Mouse (Mus musculus) cerebellum, adult 18-20 months (tissue): ENCODE results near the gene Etv6.

Source experiments
- DNase-seq, 2 experiments: peaks; one replicate each; pipeline ENCODE4 v3.0.0; 2021

Gene Etv6

GRCm38 (mm10) chr6:134144231-134145130 lies 109.0 kb downstream of the Etv6 start:
- no peak for DNase-seq

GRCm38 (mm10) chr6:134147596-134148442 lies 112.3 kb downstream of the Etv6 start:
- peak; percentile 54 to 58 for DNase-seq

- DNase-seq: no peak
Observed at GRCm38 (mm10) chr6:134148443-134148942, 113.0 kb downstream of the Etv6 start.

GRCm38 (mm10) chr6:134149606-134150005 lies 114.1 kb downstream of the Etv6 start:
- no peak for DNase-seq

- DNase-seq: no peak
Observed at GRCm38 (mm10) chr6:134151022-134151680, 115.7 kb downstream of the Etv6 start.

GRCm38 (mm10) chr6:134151853-134152505 lies 116.5 kb downstream of the Etv6 start:
- DNase-seq: no peak

- no peak for DNase-seq
Observed at GRCm38 (mm10) chr6:134152539-134152938, 117.0 kb downstream of the Etv6 start.

GRCm38 (mm10) chr6:134154746-134155145 lies 119.2 kb downstream of the Etv6 start:
- DNase-seq: no peak

GRCm38 (mm10) chr6:134155900-134156623 lies 120.6 kb downstream of the Etv6 start:
- DNase-seq: no peak

- DNase-seq: no peak
Observed at GRCm38 (mm10) chr6:134157533-134158115, 122.1 kb downstream of the Etv6 start.

- no peak for DNase-seq
Observed at GRCm38 (mm10) chr6:134158201-134158600, 122.7 kb downstream of the Etv6 start.

- no peak for DNase-seq
Observed at GRCm38 (mm10) chr6:134159672-134160071, 124.2 kb downstream of the Etv6 start.

- DNase-seq: no peak
Observed at GRCm38 (mm10) chr6:134161040-134161439, 125.5 kb downstream of the Etv6 start.

GRCm38 (mm10) chr6:134163346-134163745 lies 127.8 kb downstream of the Etv6 start:
- DNase-seq: no peak

GRCm38 (mm10) chr6:134164356-134164755 lies 128.9 kb downstream of the Etv6 start:
- DNase-seq: no peak

- DNase-seq: no peak
Observed at GRCm38 (mm10) chr6:134165012-134165411, 129.5 kb downstream of the Etv6 start.

- DNase-seq: no peak
Observed at GRCm38 (mm10) chr6:134167963-134168362, 132.5 kb downstream of the Etv6 start.

GRCm38 (mm10) chr6:134168799-134169198 lies 133.3 kb downstream of the Etv6 start:
- DNase-seq: no peak

- DNase-seq: no peak
Observed at GRCm38 (mm10) chr6:134171235-134171634, 135.7 kb downstream of the Etv6 start.

GRCm38 (mm10) chr6:134171906-134172728 lies 136.6 kb downstream of the Etv6 start:
- DNase-seq: no peak
